Mouse (Mus musculus): ENCODE data around the gene Tbc1d25.
A peak's percentile ranks its signal among the peaks of the same experiment; 100 is the strongest.

The Tbc1d25 gene

DNA sequence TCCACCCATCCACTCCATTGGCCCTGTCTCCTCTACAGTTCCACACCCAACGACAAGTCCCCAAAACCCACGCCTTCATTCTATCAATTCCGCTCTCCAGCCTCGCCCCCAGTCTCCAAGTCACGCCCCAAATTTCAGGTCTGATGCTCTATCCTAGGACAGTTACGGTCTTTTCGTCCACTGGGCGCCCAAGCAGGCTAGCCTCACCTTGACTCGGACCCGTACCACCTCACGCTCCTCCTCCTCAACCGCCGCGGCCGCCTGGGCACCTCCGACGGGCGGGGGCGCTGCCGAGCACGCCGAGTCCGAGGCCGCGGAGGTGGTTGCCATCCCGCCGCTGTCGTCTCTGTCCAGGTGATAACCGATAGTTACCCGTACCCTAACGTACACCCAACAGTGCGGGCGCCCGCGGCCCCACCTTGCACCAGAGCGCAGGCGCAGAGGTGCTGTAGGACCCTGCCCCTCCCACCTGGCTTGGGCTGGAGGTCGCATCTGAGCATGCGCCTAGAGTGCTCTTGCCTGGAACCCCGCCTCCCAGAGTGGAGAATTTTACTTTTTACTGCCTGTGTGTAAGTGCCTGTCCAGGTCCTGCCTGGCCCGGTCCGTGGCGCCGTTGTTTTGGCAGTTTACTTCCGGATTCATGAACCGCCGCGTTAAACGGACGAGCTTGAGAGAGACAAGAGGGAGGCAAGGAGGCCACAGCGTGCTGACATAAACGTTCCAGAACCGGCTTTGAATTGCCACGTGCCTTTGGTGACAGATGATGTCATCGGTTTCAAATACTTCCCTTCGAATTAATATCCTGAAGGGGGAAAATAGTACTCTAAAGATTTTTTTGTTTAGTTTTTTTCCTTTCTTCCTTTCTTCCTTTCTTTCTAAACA, at the start of gene Tbc1d25:
Gene Tbc1d25 (minus strand): TSS at position 678 of the 882 bp plus-strand sequence.
- peak; percentile 90 for DNase-seq (ENCODE audit: low spot score)

DNA sequence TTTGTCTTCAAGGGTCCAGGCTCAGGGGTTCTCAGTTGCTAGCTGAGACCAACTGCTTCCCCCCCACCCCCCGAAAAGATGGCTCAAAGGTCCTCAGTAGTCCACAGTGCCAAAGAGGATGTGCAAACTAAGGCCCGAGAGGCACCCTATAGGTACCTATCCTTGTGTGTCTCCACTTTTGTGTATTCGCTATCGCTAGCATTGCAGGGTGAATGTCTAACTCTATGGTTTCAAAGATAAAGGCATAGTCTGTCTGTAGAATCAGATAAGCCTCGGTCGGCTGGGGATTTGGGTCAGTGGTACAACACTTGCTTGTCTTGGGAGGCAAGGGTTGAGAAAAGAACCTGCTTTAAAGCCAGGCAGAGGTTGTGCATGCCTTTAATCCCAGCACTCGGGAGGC, 47.5 kb upstream of the Tbc1d25 start:
- DNase-seq (ENCODE audit: low spot score): no peak

DNA sequence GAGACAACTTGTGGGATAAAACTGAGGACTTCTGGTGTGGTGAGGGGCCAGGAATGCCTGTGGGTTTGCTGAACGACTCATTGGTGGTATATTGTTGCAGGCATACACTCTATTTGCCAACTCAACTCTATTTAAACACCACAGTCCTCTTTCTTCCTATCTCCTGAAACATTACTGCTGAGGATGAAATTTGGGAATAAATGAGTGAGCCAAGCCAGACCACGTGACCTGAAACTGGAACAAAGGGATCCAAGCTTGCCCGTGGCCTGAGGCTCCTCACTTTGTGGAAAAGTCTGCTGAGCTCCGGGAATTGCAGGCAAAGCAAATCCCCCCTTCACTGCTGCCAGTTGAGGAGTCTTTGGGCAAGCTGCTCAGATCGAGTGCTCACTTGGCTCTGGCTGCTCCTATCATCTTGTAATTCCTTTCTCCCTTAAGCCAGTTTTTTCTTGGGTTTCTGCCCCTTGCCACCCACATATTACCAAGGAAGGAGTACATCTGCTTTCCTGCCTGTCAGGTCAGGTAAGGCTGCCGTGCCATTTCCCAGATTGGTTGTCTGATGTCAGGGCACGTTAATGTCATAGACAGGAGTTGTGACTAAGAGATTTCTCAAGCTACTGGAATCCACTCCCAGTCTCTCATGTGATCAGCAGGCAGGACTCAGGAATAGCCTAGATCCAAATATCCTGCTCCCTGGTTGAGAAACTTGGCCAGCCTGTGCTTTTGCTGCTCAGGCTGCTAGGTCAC, 46.9 kb upstream of the Tbc1d25 start:
- DNase-seq (ENCODE audit: low spot score): no peak

DNA sequence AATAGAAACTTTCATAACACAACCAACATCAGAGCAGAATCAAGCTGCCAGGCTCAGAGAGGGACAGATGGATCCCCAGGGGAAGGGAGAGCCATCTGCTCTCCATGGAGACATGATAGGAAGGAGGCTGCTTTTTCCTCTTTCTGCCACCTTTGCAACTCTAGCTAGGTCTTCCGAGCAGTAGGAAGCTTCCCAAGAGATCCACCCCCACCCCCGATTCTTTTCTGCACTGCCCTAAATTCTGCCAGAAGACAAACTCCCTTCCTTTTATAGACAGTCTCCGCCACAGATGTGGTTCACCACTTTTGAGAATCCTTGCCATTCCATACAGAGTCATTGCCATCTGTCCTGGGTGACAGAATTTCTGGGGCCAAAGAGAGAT, 46.3 kb upstream of the Tbc1d25 start:
- no peak for DNase-seq (ENCODE audit: low spot score)

DNA sequence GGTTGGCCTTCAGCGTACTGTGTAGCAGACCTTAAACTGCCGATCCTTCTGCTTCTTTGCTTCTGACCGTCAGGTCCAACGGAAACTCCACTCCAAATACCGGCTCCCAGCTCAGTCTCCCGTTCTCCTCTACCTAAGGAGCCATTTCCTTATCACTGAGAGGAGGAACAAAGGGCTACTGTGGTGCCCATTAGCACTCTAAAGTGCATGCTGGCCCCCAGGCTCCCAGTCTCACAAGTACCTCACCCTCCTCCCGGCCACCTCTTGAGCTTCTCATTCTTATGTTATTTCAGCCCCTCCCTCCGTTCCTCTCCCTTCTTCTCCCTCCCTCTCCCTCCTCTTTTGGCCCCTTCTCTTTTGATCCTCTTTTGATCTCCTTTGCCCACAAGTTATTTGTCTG, 43.7 kb upstream of the Tbc1d25 start:
- DNase-seq (ENCODE audit: low spot score): no peak

DNA sequence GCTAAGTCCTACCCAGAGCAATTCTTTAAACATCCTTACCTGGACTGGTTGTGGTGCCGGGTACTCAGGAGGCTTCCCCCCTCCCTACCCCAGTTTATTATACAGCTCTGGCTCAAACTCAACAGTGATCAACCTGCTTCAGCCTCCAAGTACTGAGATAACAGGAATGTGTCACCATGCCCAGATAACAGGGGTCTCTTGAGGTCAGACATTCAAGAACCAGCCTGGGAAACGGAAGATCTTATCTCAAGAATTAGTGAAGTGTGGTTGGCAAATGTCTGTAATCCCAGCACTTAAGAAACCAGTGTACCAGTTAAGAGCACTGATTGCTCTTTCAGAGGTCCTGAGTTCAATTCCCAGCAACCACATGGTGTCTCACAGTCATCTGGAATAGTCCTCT, 42.1 kb upstream of the Tbc1d25 start:
- DNase-seq (ENCODE audit: low spot score): no peak

DNA sequence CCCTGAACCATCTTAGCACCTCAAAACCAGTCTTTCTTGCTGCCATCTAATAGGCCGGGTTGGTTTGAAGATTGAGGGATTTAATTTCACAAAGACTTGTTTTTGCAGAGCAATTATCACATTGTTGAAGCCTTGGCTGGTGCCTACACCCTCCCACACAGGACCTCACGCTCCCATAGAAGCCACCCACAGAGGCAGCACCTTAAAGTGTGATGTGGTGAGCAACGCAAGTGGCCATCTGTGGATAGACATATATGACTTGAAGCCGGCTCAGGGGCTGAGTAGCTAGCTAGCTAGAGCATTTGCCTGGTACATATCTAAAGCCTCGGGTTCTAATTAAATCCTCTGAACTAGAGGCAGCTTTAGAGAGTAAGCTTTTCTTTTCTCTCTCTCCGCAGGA, 41.4 kb upstream of the Tbc1d25 start:
- no peak for DNase-seq (ENCODE audit: low spot score)

DNA sequence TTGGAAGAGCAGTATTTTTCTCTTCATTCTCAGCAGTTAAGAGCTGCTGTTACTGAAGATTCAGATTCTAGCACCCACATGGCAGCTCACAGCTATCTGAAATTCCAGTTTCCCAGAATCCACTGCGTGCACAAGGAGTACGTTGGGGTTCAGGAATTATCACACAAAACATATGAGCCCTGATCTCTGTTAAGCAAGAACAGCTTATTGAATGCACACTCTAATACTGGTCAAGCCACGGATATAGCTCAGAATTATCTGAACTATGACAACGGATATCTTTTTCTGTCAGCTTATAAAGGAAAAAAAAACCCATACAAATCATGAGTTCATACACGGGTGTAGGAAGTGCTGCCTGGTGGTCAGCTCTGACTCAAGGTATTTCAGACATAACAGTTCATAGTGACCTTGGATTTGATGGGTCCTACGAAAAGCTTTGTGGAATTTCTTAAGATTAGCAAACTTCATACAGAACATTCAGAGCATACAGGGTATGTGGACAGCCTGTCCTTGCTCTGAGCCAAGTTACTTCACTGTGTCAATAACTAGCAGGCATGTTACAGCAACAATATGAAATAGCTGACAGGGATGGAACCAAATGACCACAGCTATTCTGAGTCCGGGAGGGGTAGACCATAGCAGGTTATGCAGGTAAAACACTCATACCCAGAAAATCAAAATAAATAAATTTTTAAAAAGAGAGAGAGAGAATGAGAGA, 35.7 kb upstream of the Tbc1d25 start:
- no peak for DNase-seq (ENCODE audit: low spot score)

DNA sequence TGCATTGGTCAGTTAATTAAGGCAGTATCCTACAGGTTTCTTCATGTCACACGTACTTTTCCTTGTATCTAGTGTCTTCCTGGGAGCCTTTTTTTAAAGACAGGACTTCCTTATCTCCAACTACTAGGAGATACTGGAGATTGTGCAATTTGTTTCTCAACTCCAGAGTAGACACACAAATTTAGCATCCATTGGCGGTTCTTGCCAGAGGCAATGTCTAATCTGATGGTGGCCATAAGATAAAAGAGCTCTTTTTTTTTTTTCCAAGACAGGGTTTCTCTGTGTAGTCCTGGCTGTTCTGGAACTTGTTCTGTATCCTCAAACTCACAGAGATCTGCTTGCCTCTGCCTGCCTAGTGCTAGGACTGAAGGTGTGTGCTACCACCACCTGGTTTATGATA, 33.7 kb upstream of the Tbc1d25 start:
- no peak for DNase-seq (ENCODE audit: low spot score)

DNA sequence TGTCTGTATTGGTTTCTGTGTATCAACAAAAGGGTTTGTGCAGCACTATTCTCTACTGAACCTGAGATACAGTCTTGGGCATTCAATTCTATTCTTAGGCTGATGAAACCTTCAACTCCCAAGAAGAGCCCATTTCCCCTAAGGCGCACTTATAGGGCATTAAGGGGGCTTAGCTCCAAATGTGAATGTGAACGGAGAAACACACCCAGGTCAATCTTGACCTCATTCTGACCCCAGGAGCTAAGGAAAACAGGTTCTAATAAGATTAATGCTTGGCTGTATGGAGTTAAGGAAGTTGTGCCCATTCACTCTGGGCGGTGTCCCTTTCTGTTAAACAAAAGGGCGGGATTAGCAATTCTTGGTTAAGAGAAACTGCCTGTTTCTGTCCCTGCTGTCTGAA, 31.2 kb upstream of the Tbc1d25 start:
- no peak for DNase-seq (ENCODE audit: low spot score)

DNA sequence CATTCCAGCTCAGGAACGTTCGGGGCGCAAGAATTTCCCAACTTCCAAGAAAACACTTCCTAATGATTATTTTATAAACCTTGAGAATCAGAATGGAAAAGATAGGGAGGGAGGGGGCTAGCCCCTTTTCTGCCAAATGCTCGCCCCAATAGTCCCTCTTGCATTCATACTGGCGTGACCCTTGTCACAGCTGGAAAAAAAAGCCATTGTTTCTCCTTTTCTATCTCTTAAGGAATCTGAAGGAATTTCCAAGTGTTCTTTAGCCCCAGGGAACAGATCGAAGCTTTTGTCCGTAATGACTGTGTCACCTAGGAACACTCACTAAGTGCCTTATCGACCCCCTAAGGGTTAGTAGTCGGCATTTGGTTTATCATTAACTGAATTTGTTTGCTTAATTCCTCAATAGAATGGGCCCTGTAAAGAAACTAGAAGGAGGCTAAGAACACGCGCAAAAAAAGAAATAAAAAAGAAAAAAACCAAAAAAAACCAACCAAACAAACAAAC, 30.8 kb upstream of the Tbc1d25 start:
- no peak for DNase-seq (ENCODE audit: low spot score)

DNA sequence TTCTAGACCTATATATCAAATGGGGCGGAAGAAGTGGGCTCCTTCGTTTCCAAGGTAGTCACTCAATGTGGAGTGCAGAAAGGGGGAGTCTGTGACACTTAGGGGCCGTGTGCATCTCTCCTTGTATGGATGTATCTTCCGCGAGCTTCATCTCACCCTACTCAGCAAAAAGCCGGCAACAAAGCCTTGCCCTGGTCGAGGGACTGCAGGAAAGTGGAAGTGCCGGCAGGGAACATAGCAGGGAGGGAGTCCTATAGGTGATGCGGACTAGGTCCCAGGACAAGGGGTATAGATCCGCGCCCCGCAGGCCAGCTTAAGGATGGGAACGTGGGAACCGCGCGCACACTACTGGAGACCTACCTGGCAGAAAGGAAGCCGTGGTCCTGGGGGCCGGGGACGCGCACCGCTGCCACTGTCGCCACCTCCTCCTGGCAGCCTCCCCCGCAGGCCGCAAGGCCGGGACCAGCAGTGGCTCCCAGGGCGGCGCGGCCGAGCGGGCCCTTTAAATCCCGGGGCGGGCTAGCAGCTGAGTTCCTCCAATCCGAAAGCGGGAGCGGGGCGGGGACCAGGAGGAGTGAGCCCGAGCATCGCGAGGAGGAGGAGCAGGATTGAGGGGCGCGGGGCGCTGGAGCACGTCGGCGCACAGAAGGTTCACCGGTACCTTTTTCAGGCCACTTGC, 30.2 kb upstream of the Tbc1d25 start, which contains the start of gene Porcn:
Gene Porcn (minus strand): TSS at position 511 of the 679 bp plus-strand sequence.
- DNase-seq (ENCODE audit: low spot score): peak; percentile 81

DNA sequence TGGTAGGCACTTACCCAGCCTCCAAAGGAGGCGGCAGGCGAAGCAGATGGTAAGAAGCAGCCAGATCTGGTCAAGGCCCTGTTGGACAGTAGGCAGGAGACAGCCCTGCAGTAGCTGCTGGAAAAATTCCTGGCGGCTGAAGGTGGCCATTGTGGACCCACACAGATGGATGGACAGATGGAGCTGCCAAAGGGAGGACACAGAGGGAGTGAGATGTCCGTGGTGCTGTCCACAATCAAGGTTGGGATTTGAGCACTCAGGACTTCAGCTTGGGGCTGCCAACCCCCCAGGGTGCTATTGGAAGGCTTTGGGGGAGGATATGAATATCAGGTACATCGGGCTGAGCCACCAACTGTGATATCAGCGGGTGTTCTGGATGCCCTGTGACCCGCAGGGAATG, 29.6 kb upstream of the Tbc1d25 start:
- DNase-seq (ENCODE audit: low spot score): no peak

DNA sequence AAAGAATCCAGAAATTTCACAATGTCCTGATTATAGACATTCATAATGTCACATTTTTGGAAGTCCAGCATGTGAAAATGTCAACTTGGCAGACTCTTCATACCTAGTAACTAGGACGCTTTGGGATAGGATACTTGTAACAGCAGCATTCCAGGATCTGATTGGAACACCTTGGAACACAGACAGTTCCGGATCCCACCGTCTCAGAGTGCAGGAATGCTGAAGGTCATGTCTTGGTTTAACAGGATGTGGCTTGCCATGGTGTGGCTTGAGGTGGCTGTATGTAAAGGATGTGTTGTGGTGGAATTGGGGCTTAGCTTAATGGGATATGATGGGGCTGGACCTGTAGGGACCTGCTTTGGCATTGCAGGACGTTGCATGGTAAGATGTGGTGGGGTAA, 29.1 kb upstream of the Tbc1d25 start:
- no peak for DNase-seq (ENCODE audit: low spot score)

DNA sequence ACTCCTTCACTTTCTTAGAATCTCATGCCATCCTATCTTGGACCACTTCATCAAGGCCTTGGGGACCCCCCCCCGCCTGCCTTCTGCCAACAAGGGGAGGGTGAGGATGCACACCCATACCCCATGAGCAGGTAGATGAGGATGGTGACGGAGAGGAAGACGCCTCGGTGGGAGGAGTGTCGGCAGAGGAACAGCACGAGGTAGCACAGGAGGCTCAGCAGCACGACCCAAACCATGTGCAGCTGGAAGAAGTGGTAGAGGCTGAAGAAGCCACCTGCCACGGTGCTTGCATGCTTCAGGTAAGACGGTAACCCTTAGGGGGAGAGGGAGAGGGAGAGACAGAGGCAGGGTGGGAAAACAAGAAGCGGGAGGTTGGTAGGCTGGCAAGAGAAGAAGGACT, 28.1 kb upstream of the Tbc1d25 start:
- DNase-seq (ENCODE audit: low spot score): no peak

DNA sequence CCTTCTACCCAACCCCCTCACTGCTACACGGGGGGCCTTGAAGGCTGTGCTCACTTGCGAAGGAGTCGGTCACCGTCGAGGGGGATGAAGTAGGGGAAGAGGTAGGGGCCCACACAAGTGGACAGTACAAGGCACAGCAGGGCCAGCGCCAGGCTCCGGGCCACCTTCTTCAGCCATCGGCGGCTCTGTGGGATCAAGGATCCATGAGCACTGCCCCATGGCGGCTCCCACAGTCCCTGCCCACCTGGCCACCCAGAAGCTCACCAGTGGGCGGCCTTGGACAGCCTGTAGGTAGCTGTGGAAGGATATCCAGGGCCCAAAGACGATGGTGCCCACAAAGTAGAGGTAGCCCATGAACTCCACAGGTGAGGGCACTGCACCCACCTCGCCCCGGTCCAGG, 27.1 kb upstream of the Tbc1d25 start:
- DNase-seq (ENCODE audit: low spot score): no peak

DNA sequence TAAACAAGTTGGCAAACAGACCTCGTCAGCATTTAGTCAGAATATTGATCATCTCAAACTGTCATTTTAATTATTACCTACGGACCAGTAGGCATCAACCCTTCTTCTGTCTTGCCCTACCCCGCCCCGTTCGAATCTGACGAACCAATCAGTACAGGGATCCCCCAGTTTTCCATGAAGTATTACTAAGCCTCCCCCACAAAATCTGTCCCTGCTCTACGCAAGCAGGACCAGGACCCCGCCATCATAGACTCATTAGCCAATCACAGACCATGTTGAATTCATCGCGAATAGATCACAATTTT, 17.4 kb upstream of the Tbc1d25 start, which contains the start of gene Ebp:
Gene Ebp (minus strand): TSS at position 94 of the 305 bp plus-strand sequence.
- DNase-seq (ENCODE audit: low spot score): no peak

DNA sequence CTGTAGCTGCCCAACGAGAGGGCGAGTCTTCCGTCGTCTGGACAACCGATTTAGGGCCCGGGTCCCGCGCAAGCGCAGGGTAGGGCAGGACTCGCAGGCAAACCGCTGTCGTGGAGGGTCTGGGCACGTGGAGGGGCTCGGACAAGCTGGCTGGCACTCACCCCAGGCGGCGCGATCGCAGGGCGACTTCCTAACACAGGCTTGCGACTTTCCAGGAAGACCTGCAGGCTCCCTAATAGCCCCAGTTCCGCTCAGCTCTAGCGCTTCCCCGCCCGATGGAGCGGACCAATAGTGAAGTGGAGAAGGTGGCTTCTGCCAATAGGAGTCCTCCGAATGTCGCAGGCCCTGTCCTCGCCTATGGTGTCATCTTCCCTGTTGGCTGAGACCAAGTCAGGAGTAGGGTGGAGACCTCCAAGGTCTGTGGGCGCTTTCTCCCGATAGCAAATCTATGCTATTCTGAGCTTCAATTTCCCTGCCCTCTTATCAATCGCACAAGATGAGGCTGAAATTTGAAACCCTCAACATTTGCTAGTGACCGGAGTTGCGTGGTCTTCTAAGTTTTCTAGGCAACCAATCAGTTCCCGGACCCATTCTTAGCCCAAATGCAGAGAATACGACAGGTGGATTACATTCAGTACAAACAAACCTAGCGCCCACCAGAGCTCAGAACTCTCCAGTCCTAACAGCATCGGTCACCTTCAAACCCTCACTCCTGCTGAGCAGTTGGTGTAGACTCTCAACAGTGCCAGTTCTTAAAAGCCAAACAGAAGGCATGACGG, 16.8 kb upstream of the Tbc1d25 start:
- peak; percentile 86 for DNase-seq (ENCODE audit: low spot score)

DNA sequence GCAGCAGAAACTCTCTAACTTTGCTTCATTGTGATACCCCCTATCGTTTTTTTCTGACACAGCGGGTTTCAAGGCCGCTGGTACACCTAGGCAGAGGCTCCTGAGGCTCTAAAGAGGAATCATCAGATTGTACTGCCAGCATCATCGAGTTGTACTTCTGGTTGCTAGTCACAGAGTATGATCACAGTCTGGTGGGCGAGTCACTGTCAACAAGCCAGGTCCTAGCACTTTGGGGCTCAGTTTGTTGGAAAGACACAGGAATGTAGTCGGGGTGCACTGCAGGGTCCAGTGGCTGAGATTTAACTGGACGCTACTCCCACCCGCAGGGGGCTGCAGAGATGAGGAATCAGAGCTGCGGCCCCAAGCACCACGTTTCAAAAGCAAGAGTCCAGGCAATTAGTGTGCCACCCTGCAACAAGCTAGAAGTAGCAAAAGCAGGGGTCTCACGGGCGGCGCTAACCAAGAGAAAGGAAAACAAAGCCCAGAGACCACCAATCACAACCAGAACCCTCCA, 16.2 kb upstream of the Tbc1d25 start:
- DNase-seq (ENCODE audit: low spot score): no peak

DNA sequence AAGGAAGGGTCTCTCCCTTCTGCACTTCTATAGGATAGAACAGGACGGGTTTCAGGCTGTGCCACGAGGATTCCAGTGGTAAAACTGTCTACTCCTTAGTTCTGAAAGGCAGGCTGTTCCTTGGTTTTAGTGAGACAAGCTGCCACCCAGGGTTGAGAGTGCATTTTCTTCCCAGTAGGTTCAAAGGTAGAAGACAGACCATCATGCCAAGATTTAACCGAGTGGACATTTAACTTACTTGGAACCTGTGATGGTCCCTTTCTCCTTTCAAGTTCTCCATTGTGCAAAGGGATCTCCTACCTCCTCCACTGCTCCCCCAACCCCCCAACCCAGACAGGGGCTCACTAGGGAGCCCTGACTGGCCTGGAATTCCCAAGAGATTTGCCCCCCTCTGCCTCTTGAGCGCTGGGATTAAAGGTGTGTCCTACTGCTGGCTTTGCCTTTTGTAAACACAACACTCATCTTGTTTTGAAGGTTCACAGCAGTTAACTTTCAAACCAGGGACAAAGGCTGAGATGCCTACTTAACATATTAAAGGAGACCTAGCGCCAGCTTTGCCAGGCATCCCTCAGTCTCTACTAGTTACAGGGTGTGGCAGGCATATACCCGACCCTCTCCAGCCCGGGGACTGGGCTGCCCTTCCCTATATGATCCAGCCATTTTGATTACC, 7.0 kb upstream of the Tbc1d25 start:
- DNase-seq (ENCODE audit: low spot score): no peak
